Mouse (Mus musculus) forebrain, embryonic 15.5 days (tissue): Measurements from ENCODE around the gene Vmn1r33. TPM values are rescaled to one million over a fixed set of nuclear protein-coding genes. Genes with fewer than 3 reads are reported as not detected.
"Not testable (repeated sequence)": the region's sequence is repeated elsewhere in the genome, so short reads cannot be mapped to it uniquely, and the experiment has no call there.

Source experiments
- ATAC-seq: fragments of 200-750 bp; cut with Nextera tagmentation; replicated peaks from 2 replicates; pipeline ENCODE4 v1.8.0; 2017; ENCODE audit warnings: mild to moderate bottlenecking, moderate TSS enrichment, moderate library complexity
- H3K27ac ChIP-seq: fragments of 300-500 bp; sonication (generic); replicated peaks from 2 replicates; pipeline ENCODE4 v1.5.1; 2015; ENCODE audit warnings: mild to moderate bottlenecking, inconsistent platforms
- H3K27me3 ChIP-seq: fragments of 300-500 bp; sonication (generic); 2 replicates; pipeline ENCODE4 v1.6.1; 2015; ENCODE audit warnings: inconsistent platforms
- H3K36me3 ChIP-seq: fragments of 300-500 bp; sonication (generic); 2 replicates; pipeline ENCODE4 v1.6.1; 2015; ENCODE audit warnings: mild to moderate bottlenecking, inconsistent platforms
- H3K4me1 ChIP-seq: fragments of 300-500 bp; sonication (generic); 2 replicates; pipeline ENCODE4 v1.6.1; 2015; ENCODE audit warnings: inconsistent platforms
- H3K4me2 ChIP-seq: fragments of 300-500 bp; sonication (generic); replicated peaks from 2 replicates; pipeline ENCODE4 v1.6.1; 2015; ENCODE audit warnings: mild to moderate bottlenecking, inconsistent platforms
- H3K4me3 ChIP-seq: fragments of 300-500 bp; sonication (generic); 2 replicates; pipeline ENCODE4 v1.5.1; 2015; ENCODE audit warnings: mild to moderate bottlenecking, inconsistent platforms
- H3K9ac ChIP-seq: fragments of 300-500 bp; sonication (generic); replicated peaks from 2 replicates; pipeline ENCODE4 v1.6.1; 2015; ENCODE audit warnings: mild to moderate bottlenecking, inconsistent platforms
- H3K9me3 ChIP-seq: fragments of 300-500 bp; sonication (generic); 2 replicates; pipeline ENCODE4 v1.6.1; 2016; ENCODE audit warnings: inconsistent platforms
- WGBS: fragments of 180-500 bp; shearing (Covaris S2); methylation state at CpG from one replicate; pipeline ENCODE4 v1.1.7; 2015; ENCODE audit warnings: mixed read lengths; 5-methylcytosine and 5-hydroxymethylcytosine counted together
- polyA plus RNA-seq: library from polyadenylated mRNA; unstranded; fragments of >200 nt; fragmentation: Nextera tagmentation; extraction: Ambion mirVana; gene quantifications from 2 replicates; pipeline ENCODE4 v1.2.1, GENCODE M21; 2015

Vmn1r33 gene
- polyA plus RNA-seq = not detected in 2 replicates

DNA sequence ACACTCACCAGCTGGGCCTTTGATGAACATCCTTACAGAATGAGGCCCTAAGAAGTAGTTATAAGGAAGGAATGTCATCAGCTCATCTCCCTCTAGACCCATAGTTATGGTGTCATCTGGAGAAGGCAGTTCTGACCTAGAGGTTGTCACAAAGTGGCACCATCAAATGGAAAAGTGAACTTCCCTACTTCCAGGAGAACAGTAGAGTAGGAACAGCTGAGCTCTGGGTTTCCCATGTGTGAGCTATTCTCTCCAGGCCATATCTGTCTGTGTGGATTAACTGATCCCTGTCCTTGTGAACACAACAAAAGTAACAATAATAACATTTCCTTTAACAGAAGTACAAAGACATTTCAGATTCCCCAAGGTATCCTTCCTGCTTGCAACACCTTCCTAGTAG lies at the start of gene Vmn1r33:
Gene Vmn1r33, minus strand, starts transcription at position 101 of the 400 bp plus-strand sequence.
- ATAC-seq = not testable (repeated sequence)

DNA sequence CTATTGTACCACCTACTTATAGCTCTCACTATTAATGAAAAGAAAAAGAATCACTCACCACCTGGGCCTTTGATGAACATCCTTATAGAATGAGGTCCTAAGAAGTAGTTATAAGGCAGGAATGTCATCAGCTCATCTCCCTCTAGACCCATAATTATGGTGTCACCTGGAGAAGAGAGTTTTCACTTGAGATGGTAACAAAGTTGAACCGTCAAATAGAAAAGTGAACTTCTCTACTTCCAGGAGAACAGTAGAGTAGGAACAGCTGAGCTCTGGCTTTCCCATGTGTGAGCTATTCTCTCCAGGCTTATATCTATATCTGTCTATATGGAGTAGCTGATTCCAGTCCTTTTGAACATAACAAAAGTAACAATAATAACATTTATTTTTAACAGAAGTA lies 25.7 kb upstream of the Vmn1r33 start, which contains the start of gene Vmn1r34:
Gene Vmn1r34, minus strand, starts transcription at position 101 of the 400 bp plus-strand sequence.
- no peak for ATAC-seq
- no peaks in the 10 kb centered on the region for H3K27me3 ChIP-seq
- H3K4me3 ChIP-seq = no peak within 1 kb of the TSS
- 95% methylated on average over 1 of the region's 1 CpGs for WGBS
- H3K9ac ChIP-seq = no peak within 1 kb of the TSS
- no peak within 1 kb of the TSS for H3K27ac ChIP-seq
- H3K4me1 ChIP-seq = no peaks in the 10 kb centered on the region
- H3K9me3 ChIP-seq = no peaks in the 10 kb centered on the region
- no peak within 1 kb of the TSS for H3K4me2 ChIP-seq
- no peaks in the 10 kb centered on the region for H3K36me3 ChIP-seq

More for the DNA sequence above, at the start of gene Vmn1r33:
- not testable (repeated sequence) for H3K27ac ChIP-seq, H3K9me3 ChIP-seq, H3K9ac ChIP-seq, H3K27me3 ChIP-seq, H3K36me3 ChIP-seq, H3K4me2 ChIP-seq, H3K4me3 ChIP-seq, H3K4me1 ChIP-seq

DNA sequence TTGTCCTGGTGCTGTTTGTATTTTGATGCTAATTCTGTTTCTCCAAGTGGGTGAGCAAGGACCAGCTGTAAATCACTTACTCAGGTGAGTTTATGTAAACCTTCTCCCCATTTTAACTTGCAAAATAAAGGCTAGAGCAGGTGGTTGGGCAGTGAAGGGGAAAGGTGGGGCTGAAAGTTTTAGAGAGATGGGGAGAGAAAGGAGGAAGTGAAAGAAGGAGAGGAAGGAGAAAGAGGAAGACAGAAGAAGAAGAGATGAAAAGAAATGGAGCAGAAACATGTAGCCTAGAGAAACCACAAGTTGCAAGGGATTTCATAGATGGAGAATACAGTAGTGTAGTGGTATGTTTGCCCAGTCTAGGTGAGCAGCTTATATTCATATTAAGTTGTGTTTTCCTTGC lies 22.3 kb downstream of the Vmn1r33 start:
- H3K27me3 ChIP-seq = no peaks in the 10 kb centered on the region
- H3K4me1 ChIP-seq = no peaks in the 10 kb centered on the region
- ATAC-seq = no peak
- H3K9ac ChIP-seq = no peak overlapping the region
- no peaks in the 10 kb centered on the region for H3K36me3 ChIP-seq
- H3K4me3 ChIP-seq = no peak overlapping the region
- no peak overlapping the region for H3K4me2 ChIP-seq
- no peaks in the 10 kb centered on the region for H3K9me3 ChIP-seq
- H3K27ac ChIP-seq = no peak overlapping the region

Other genes with a start within 250 kb of the Vmn1r33 start
- 44.3 and 47.7 TPM in 2 replicates for gene Mad2l1, start 82.9 kb downstream of the Vmn1r33 start, polyA plus RNA-seq
- gene Vmn1r32, start 58.2 kb downstream of the Vmn1r33 start, polyA plus RNA-seq = 0.09 and 0.11 TPM in 2 replicates
- gene Vmn1r34, start 25.6 kb upstream of the Vmn1r33 start, polyA plus RNA-seq = not detected in 2 replicates
- not detected in 2 replicates for gene Vmn1r35, start 67.6 kb upstream of the Vmn1r33 start, polyA plus RNA-seq
- gene Vmn1r36, start 100.9 kb upstream of the Vmn1r33 start, polyA plus RNA-seq = not detected in 2 replicates
- not detected in 2 replicates for gene Vmn1r37, start 111.1 kb upstream of the Vmn1r33 start, polyA plus RNA-seq
- gene Vmn1r38, start 164.3 kb upstream of the Vmn1r33 start, polyA plus RNA-seq = not detected in 2 replicates
- gene Vmn1r39, start 192.3 kb upstream of the Vmn1r33 start, polyA plus RNA-seq = not detected in 2 replicates